Mouse (Mus musculus) E14TG2a.4 (cell line): ENCODE measurements around the gene Olfr877.

ENCODE experiments used
- H3K27me3 ChIP-seq: 2 replicates; pipeline ENCODE4 v1.6.1; 2014; ENCODE audit warnings: low read length, control low read depth; ENCODE audit not compliant: insufficient read depth
- H3K36me3 ChIP-seq: 2 replicates; pipeline ENCODE4 v1.6.1; 2014; ENCODE audit warnings: low read length, control low read depth; ENCODE audit not compliant: insufficient read depth
- H3K4me1 ChIP-seq: replicated peaks from 2 replicates; pipeline ENCODE4 v1.6.1; 2014; ENCODE audit warnings: low read depth, low read length, control low read depth
- H3K4me3 ChIP-seq: replicated peaks from 2 replicates; pipeline ENCODE4 v1.5.1; 2014; ENCODE audit warnings: mild to moderate bottlenecking, low read length
- H3K9me3 ChIP-seq: 2 replicates; pipeline ENCODE4 v1.6.1; 2014; ENCODE audit warnings: low read length, control low read depth
- CTCF ChIP-seq: conservative IDR thresholded peaks from 2 replicates; pipeline ENCODE4 v1.5.1; 2014; ENCODE audit warnings: low read length
- NANOG ChIP-seq: IDR thresholded peaks from 2 replicates; pipeline ENCODE4 v1.6.1; 2014; ENCODE audit warnings: borderline replicate concordance, low read length, mixed read lengths
- POU5F1 ChIP-seq: IDR thresholded peaks from 2 replicates; pipeline ENCODE4 v1.6.1; 2014; ENCODE audit warnings: low read length, borderline replicate concordance

Gene Olfr877

DNA sequence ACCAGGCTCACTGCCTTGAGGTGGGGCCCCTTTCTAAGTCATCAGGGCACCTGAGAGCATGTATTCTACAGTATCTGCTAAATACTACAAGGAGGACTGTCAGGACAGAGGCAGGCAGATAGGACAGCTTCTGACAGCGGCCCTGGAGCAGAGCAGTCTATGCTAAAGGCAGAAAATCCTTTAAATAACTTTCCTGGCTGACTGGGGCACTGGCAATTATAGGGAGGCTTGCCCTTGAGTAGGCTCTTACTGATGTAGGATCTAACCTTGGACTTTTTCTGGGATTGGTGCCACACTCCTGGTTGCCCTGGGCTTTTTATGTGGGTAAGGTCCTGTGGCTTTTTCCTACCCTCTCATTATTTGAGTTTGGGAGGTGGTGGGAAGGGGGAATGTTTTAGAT, 16.2 kb downstream of the Olfr877 start:
- Histone ChIP-seq H3K4me3 (no peak overlapping the region), H3K4me1 (no peaks in the 10 kb centered on the region), H3K27me3 (no peaks in the 10 kb centered on the region), H3K9me3 (no peaks in the 10 kb centered on the region), H3K36me3 (no peaks in the 10 kb centered on the region)
- TF ChIP-seq CTCF: no peak
- no peak for TF ChIP-seq POU5F1
- no peak for TF ChIP-seq NANOG

- Histone ChIP-seq H3K36me3 (no peaks in the 10 kb centered on the region), H3K4me1 (no peaks in the 10 kb centered on the region), H3K27me3 (no peaks in the 10 kb centered on the region), H3K9me3 (no peaks in the 10 kb centered on the region), H3K4me3 (no peak overlapping the region)
- no peak for TF ChIP-seq NANOG
- TF ChIP-seq CTCF: no peak
- TF ChIP-seq POU5F1: no peak
Observed at GRCm38 (mm10) chr9:37871097-37871496, 17.0 kb downstream of the Olfr877 start.

DNA sequence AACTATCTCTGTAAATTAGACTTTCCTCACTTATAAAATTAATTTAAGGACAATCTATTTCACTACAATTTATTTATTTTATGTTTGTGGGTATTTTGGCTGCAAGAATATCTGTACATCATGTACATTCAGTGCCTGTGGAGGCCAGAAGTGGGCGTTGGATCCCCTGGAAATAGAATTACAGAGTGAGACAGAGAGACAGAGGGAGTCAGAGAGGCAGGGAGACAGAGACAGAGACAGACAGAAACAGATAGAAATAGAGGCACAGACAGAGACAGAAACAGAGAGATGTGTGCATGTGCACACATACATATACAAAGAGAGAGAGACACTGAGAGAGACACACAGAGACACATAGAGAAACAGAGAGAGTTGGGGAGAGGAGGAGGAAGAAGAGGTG, 17.5 kb downstream of the Olfr877 start:
- no peaks in the 10 kb centered on the region for H3K4me1 ChIP-seq
- no peak overlapping the region for H3K4me3 ChIP-seq
- no peaks in the 10 kb centered on the region for H3K27me3 ChIP-seq
- no peaks in the 10 kb centered on the region for H3K36me3 ChIP-seq
- H3K9me3 ChIP-seq: no peaks in the 10 kb centered on the region
- TF ChIP-seq POU5F1 (no peak), CTCF (no peak), NANOG (no peak)

GRCm38 (mm10) chr9:37890960-37891359, 36.9 kb downstream of the Olfr877 start:
- TF ChIP-seq POU5F1: no peak
- no peak for TF ChIP-seq NANOG
- TF ChIP-seq CTCF: no peak
- H3K36me3 ChIP-seq: no peaks in the 10 kb centered on the region
- H3K4me1 ChIP-seq: no peaks in the 10 kb centered on the region
- H3K27me3 ChIP-seq: no peaks in the 10 kb centered on the region
- H3K9me3 ChIP-seq: peaks cover 34% of the 10 kb centered on the region
- H3K4me3 ChIP-seq: no peak overlapping the region

GRCm38 (mm10) chr9:37896661-37897060, 42.6 kb downstream of the Olfr877 start, which contains the start of gene Olfr145:
TSS of gene Olfr145 (plus strand) at chr9:37896724.
- peaks cover 11% of the 10 kb centered on the region for H3K9me3 ChIP-seq
- no peak within 1 kb of the TSS for H3K4me3 ChIP-seq
- H3K27me3 ChIP-seq: no peaks in the 10 kb centered on the region
- H3K4me1 ChIP-seq: no peaks in the 10 kb centered on the region
- H3K36me3 ChIP-seq: no peaks in the 10 kb centered on the region
- TF ChIP-seq POU5F1: no peak
- TF ChIP-seq NANOG: no peak
- no peak for TF ChIP-seq CTCF

GRCm38 (mm10) chr9:37905555-37905954, 51.5 kb downstream of the Olfr877 start:
- no peaks in the 10 kb centered on the region for H3K4me1 ChIP-seq
- TF ChIP-seq POU5F1 (no peak), CTCF (no peak), NANOG (no peak)
- no peak overlapping the region for H3K4me3 ChIP-seq
- no peaks in the 10 kb centered on the region for H3K27me3 ChIP-seq
- no peaks in the 10 kb centered on the region for H3K36me3 ChIP-seq
- H3K9me3 ChIP-seq: no peaks in the 10 kb centered on the region
